Mouse (Mus musculus) hindbrain, postnatal 0 days (tissue): ENCODE measurements around the gene Psmc3ip. TPM values are rescaled to one million over a fixed set of nuclear protein-coding genes. Genes with fewer than 3 reads are reported as not detected.

Source experiments
- ATAC-seq: fragments of 200-750 bp; cut with Nextera tagmentation; 2 replicates; pipeline ENCODE4 v1.8.0; 2017; ENCODE audit warnings: mild to moderate bottlenecking, moderate TSS enrichment, moderate library complexity
- DNase-seq: peaks from one replicate; pipeline ENCODE4 v3.0.0-alpha.2; 2015; ENCODE audit warnings: low spot score
- H3K27ac ChIP-seq: fragments of 300-500 bp; sonication (generic); 2 replicates; pipeline ENCODE4 v1.5.1; 2014; ENCODE audit warnings: mild to moderate bottlenecking
- H3K27me3 ChIP-seq: fragments of 300-500 bp; sonication (generic); 2 replicates; pipeline ENCODE4 v1.6.1; 2014; ENCODE audit warnings: low read length, mixed read lengths; ENCODE audit not compliant: insufficient read depth
- H3K36me3 ChIP-seq: fragments of 300-500 bp; sonication (generic); 2 replicates; pipeline ENCODE4 v1.6.1; 2014; ENCODE audit warnings: low read length, mixed read lengths; ENCODE audit not compliant: insufficient read depth
- H3K4me1 ChIP-seq: fragments of 300-500 bp; sonication (generic); 2 replicates; pipeline ENCODE4 v1.6.1; 2014; ENCODE audit warnings: antibody characterized with exemption, low read length, mixed read lengths; ENCODE audit not compliant: insufficient read depth
- H3K4me2 ChIP-seq: fragments of 300-500 bp; sonication (generic); 2 replicates; pipeline ENCODE4 v1.6.1; 2014; ENCODE audit warnings: low read depth, mild to moderate bottlenecking, low read length, moderate library complexity, mixed read lengths
- H3K4me3 ChIP-seq: fragments of 300-500 bp; sonication (generic); 2 replicates; pipeline ENCODE4 v1.5.1; 2014; ENCODE audit warnings: low read length
- H3K9ac ChIP-seq: fragments of 300-500 bp; sonication (generic); replicated peaks from 2 replicates; pipeline ENCODE4 v1.6.1; 2014; ENCODE audit warnings: mild to moderate bottlenecking, low read length, moderate library complexity, mixed read lengths
- H3K9me3 ChIP-seq: fragments of 300-500 bp; sonication (generic); 2 replicates; pipeline ENCODE4 v1.6.1; 2016; ENCODE audit warnings: low read length, mixed read lengths
- CTCF ChIP-seq: IDR thresholded peaks from 2 replicates; pipeline ENCODE4 v1.5.1; 2016; ENCODE audit warnings: antibody characterized with exemption, control low read depth, low read depth
- WGBS: fragments of 180-500 bp; shearing (Covaris S2); extraction: QIAGEN DNeasy Blood & Tissue Kit; methylation state at CpG from one replicate; pipeline ENCODE4 v1.1.7; 2014; 5-methylcytosine and 5-hydroxymethylcytosine counted together
- microRNA-seq, 2 experiments: library from miRNA; unstranded; fragments of <30 nt; microRNA quantifications; one replicate each; pipeline ENCODE4; 2016
- polyA plus RNA-seq: library from polyadenylated mRNA; unstranded; fragments of >200 nt; fragmentation: Nextera tagmentation; extraction: Ambion mirVana; gene quantifications from 2 replicates; pipeline ENCODE4 v1.2.1, GENCODE M21; 2015
- total RNA-seq: library from RNA; depleted of rRNA; stranded (reverse); fragments of >200 nt; gene quantifications from 2 replicates; pipeline ENCODE4 v1.2.3, GENCODE M21; 2014; rRNA removed

Gene Psmc3ip
- total and polyA plus RNA-seq, 2 experiments from 2014 or later = 2.9 to 16.3 TPM

GRCm38 (mm10) chr11:101051051-101051493 is 44.2 kb downstream of the Psmc3ip start:
- WGBS = 78% methylated on average over 6 of the region's 6 CpGs
- Histone ChIP-seq H3K4me3 (no peak overlapping the region), H3K9me3 (no peaks in the 10 kb centered on the region), H3K36me3 (peaks cover 71% of the 10 kb centered on the region), H3K27ac (no peak overlapping the region), H3K27me3 (no peaks in the 10 kb centered on the region), H3K4me1 (no peaks in the 10 kb centered on the region), H3K9ac (no peak overlapping the region), H3K4me2 (no peak overlapping the region)
- TF ChIP-seq CTCF = no peak
- DNase-seq (no peak), ATAC-seq (no peak)

- WGBS = 73% methylated on average over 9 of the region's 9 CpGs
- Histone ChIP-seq H3K9ac (no peak overlapping the region), H3K27ac (no peak overlapping the region), H3K4me1 (no peaks in the 10 kb centered on the region), H3K4me2 (no peak overlapping the region), H3K27me3 (no peaks in the 10 kb centered on the region), H3K9me3 (no peaks in the 10 kb centered on the region), H3K4me3 (no peak overlapping the region), H3K36me3 (peaks cover 71% of the 10 kb centered on the region)
- ATAC-seq = no peak
- TF ChIP-seq CTCF = no peak
- no peak for DNase-seq
Observed at GRCm38 (mm10) chr11:101050359-101050758, 44.9 kb downstream of the Psmc3ip start.

- no peak overlapping the region for H3K9ac ChIP-seq
- H3K4me2 ChIP-seq = no peak overlapping the region
- no peaks in the 10 kb centered on the region for H3K27me3 ChIP-seq
- ATAC-seq (no peak), DNase-seq (no peak)
- H3K4me1 ChIP-seq = no peaks in the 10 kb centered on the region
- H3K4me3 ChIP-seq = no peak overlapping the region
- peaks cover 85% of the 10 kb centered on the region for H3K36me3 ChIP-seq
- H3K27ac ChIP-seq = no peak overlapping the region
- no peaks in the 10 kb centered on the region for H3K9me3 ChIP-seq
- no peak for TF ChIP-seq CTCF
- 77% methylated on average over 3 of the region's 3 CpGs for WGBS
Observed at GRCm38 (mm10) chr11:101047502-101047901, 47.7 kb downstream of the Psmc3ip start.

- Histone ChIP-seq H3K27me3 (no peaks in the 10 kb centered on the region), H3K36me3 (peaks cover 88% of the 10 kb centered on the region), H3K4me1 (no peaks in the 10 kb centered on the region), H3K9ac (no peak overlapping the region), H3K4me3 (no peak overlapping the region), H3K4me2 (no peak overlapping the region), H3K9me3 (no peaks in the 10 kb centered on the region), H3K27ac (no peak overlapping the region)
- 63% methylated on average over 9 of the region's 9 CpGs for WGBS
- no peak for TF ChIP-seq CTCF
- no peak for ATAC-seq
- no peak for DNase-seq
Observed at GRCm38 (mm10) chr11:101046440-101046839, 48.8 kb downstream of the Psmc3ip start.

GRCm38 (mm10) chr11:101045826-101046225 is 49.4 kb downstream of the Psmc3ip start:
- Histone ChIP-seq H3K27ac (no peak overlapping the region), H3K9ac (no peak overlapping the region), H3K36me3 (peaks cover 90% of the 10 kb centered on the region), H3K9me3 (no peaks in the 10 kb centered on the region), H3K27me3 (no peaks in the 10 kb centered on the region), H3K4me2 (no peak overlapping the region), H3K4me1 (no peaks in the 10 kb centered on the region), H3K4me3 (no peak overlapping the region)
- DNase-seq (no peak), ATAC-seq (no peak)
- 92% methylated on average over 4 of the region's 4 CpGs for WGBS
- TF ChIP-seq CTCF = no peak

Small RNA genes within 50 kb of the gene (microRNA-seq; reads per million reads assigned to microRNA genes)
- 0 reads per million in 2 experiments for gene Gm27626

Other genes starting within 250 kb of the Psmc3ip start
- gene Stat5b, start 244.7 kb downstream of the Psmc3ip start, total RNA-seq = 21.8 and 25.0 TPM in 2 replicates
- 12.5 and 12.8 TPM in 2 replicates for gene Stat5b, start 244.7 kb downstream of the Psmc3ip start, polyA plus RNA-seq
- gene Stat5a, start 236.1 kb downstream of the Psmc3ip start, total RNA-seq = 4.1 and 5.5 TPM in 2 replicates
- 2.5 and 3.3 TPM in 2 replicates for gene Stat5a, start 236.1 kb downstream of the Psmc3ip start, polyA plus RNA-seq
- 49.7 and 56.2 TPM in 2 replicates for gene Stat3, start 155.9 kb downstream of the Psmc3ip start, total RNA-seq
- gene Stat3, start 155.9 kb downstream of the Psmc3ip start, polyA plus RNA-seq = 41.4 and 43.4 TPM in 2 replicates
- 19.7 and 26.3 TPM in 2 replicates for gene Cavin1, start 124.5 kb downstream of the Psmc3ip start, total RNA-seq
- gene Cavin1, start 124.5 kb downstream of the Psmc3ip start, polyA plus RNA-seq = 48.6 and 50.2 TPM in 2 replicates
- 213 and 222 TPM in 2 replicates for gene Atp6v0a1, start 86.0 kb downstream of the Psmc3ip start, total RNA-seq
- gene Atp6v0a1, start 86.0 kb downstream of the Psmc3ip start, polyA plus RNA-seq = 162 and 181 TPM in 2 replicates
- 23.1 and 23.8 TPM in 2 replicates for gene Naglu, start 25.4 kb downstream of the Psmc3ip start, total RNA-seq
- gene Naglu, start 25.4 kb downstream of the Psmc3ip start, polyA plus RNA-seq = 15.3 and 17.0 TPM in 2 replicates
- 0.16 and 0.22 TPM in 2 replicates for gene Hsd17b1, start 17.0 kb downstream of the Psmc3ip start, total RNA-seq
- not detected in 2 replicates for gene Hsd17b1, start 17.0 kb downstream of the Psmc3ip start, polyA plus RNA-seq
- gene Coasy, start 12.9 kb downstream of the Psmc3ip start, total RNA-seq = 45.7 and 53.2 TPM in 2 replicates
- gene Coasy, start 12.9 kb downstream of the Psmc3ip start, polyA plus RNA-seq = 34.5 and 35.1 TPM in 2 replicates
- gene Mlx, start 8.2 kb downstream of the Psmc3ip start, total RNA-seq = 42.2 and 75.2 TPM in 2 replicates
- gene Mlx, start 8.2 kb downstream of the Psmc3ip start, polyA plus RNA-seq = 58.3 and 61.0 TPM in 2 replicates
- gene Retreg3, start 24.5 kb upstream of the Psmc3ip start, total RNA-seq = 56.8 and 68.4 TPM in 2 replicates
- gene Retreg3, start 24.5 kb upstream of the Psmc3ip start, polyA plus RNA-seq = 23.4 and 24.7 TPM in 2 replicates
- gene Tubg1, start 24.5 kb upstream of the Psmc3ip start, total RNA-seq = 59.3 and 68.3 TPM in 2 replicates
- 71.5 and 72.8 TPM in 2 replicates for gene Tubg1, start 24.5 kb upstream of the Psmc3ip start, polyA plus RNA-seq
- 29.7 and 40.8 TPM in 2 replicates for gene Tubg2, start 60.5 kb upstream of the Psmc3ip start, total RNA-seq
- 57.7 and 62.8 TPM in 2 replicates for gene Tubg2, start 60.5 kb upstream of the Psmc3ip start, polyA plus RNA-seq
- gene Cntnap1, start 75.1 kb upstream of the Psmc3ip start, total RNA-seq = 25.4 and 28.9 TPM in 2 replicates
- 5.8 and 6.5 TPM in 2 replicates for gene Cntnap1, start 75.1 kb upstream of the Psmc3ip start, polyA plus RNA-seq
- 26.7 and 32.3 TPM in 2 replicates for gene Plekhh3, start 75.9 kb upstream of the Psmc3ip start, total RNA-seq
- gene Plekhh3, start 75.9 kb upstream of the Psmc3ip start, polyA plus RNA-seq = 8.8 TPM in 2 replicates
- gene Ccr10, start 80.0 kb upstream of the Psmc3ip start, total RNA-seq = 0.16 and 0.43 TPM in 2 replicates
- 0.88 and 1.0 TPM in 2 replicates for gene Ccr10, start 80.0 kb upstream of the Psmc3ip start, polyA plus RNA-seq
- 26.7 and 27.6 TPM in 2 replicates for gene Ezh1, start 131.0 kb upstream of the Psmc3ip start, total RNA-seq
- gene Ezh1, start 131.0 kb upstream of the Psmc3ip start, polyA plus RNA-seq = 20.1 and 22.2 TPM in 2 replicates
- gene Ramp2, start 150.6 kb upstream of the Psmc3ip start, total RNA-seq = 66.1 and 72.7 TPM in 2 replicates
- gene Ramp2, start 150.6 kb upstream of the Psmc3ip start, polyA plus RNA-seq = 108 and 111 TPM in 2 replicates
- gene Vps25, start 158.3 kb upstream of the Psmc3ip start, total RNA-seq = 66.1 and 82.1 TPM in 2 replicates
- gene Vps25, start 158.3 kb upstream of the Psmc3ip start, polyA plus RNA-seq = 134 and 137 TPM in 2 replicates
- gene Wnk4, start 165.1 kb upstream of the Psmc3ip start, total RNA-seq = 1.5 and 2.5 TPM in 2 replicates
- gene Wnk4, start 165.1 kb upstream of the Psmc3ip start, polyA plus RNA-seq = 6.5 and 8.0 TPM in 2 replicates
- 0.10 TPM in 1 of 2 replicates, not detected in the other for gene Cntd1, start 183.6 kb upstream of the Psmc3ip start, total RNA-seq
- gene Cntd1, start 183.6 kb upstream of the Psmc3ip start, polyA plus RNA-seq = 0.66 and 0.89 TPM in 2 replicates
- gene Coa3, start 183.7 kb upstream of the Psmc3ip start, total RNA-seq = 146 and 154 TPM in 2 replicates
- 214 and 225 TPM in 2 replicates for gene Coa3, start 183.7 kb upstream of the Psmc3ip start, polyA plus RNA-seq
- 71.1 and 95.3 TPM in 2 replicates for gene Becn1, start 206.8 kb upstream of the Psmc3ip start, total RNA-seq
- gene Becn1, start 206.8 kb upstream of the Psmc3ip start, polyA plus RNA-seq = 140 and 145 TPM in 2 replicates
- 68.3 and 71.1 TPM in 2 replicates for gene Psme3, start 220.8 kb upstream of the Psmc3ip start, total RNA-seq
- 78.2 and 83.9 TPM in 2 replicates for gene Psme3, start 220.8 kb upstream of the Psmc3ip start, polyA plus RNA-seq
- 3.8 and 4.1 TPM in 2 replicates for gene Aoc2, start 229.6 kb upstream of the Psmc3ip start, total RNA-seq
- gene Aoc2, start 229.6 kb upstream of the Psmc3ip start, polyA plus RNA-seq = 0.59 and 0.63 TPM in 2 replicates
- gene Aoc3, start 235.2 kb upstream of the Psmc3ip start, total RNA-seq = 0.36 and 0.47 TPM in 2 replicates
- gene Aoc3, start 235.2 kb upstream of the Psmc3ip start, polyA plus RNA-seq = 0.10 and 0.16 TPM in 2 replicates